Mouse (Mus musculus) midbrain, postnatal 0 days (tissue): Measurements from ENCODE around the gene Tnxb. TPM values are rescaled to one million over a fixed set of nuclear protein-coding genes. Genes with fewer than 3 reads are reported as not detected.
"Not testable (repeated sequence)": the region's sequence is repeated elsewhere in the genome, so short reads cannot be mapped to it uniquely, and the experiment has no call there.

Experiments
- ATAC-seq: fragments of 200-750 bp; cut with Nextera tagmentation; 2 replicates; pipeline ENCODE4 v1.8.0; 2017; ENCODE audit warnings: moderate number of reproducible peaks, mild to moderate bottlenecking, moderate TSS enrichment, moderate library complexity; ENCODE audit not compliant: low FRiP score
- DNase-seq: peaks from one replicate; pipeline ENCODE4 v3.0.0-alpha.2; 2015; ENCODE audit warnings: low spot score
- H3K27ac ChIP-seq: fragments of 300-500 bp; sonication (generic); 2 replicates; pipeline ENCODE4 v1.5.1; 2014; ENCODE audit warnings: low read depth, mild to moderate bottlenecking, low read length, mixed read lengths
- H3K27me3 ChIP-seq: fragments of 300-500 bp; sonication (generic); 2 replicates; pipeline ENCODE4 v1.6.1; 2014; ENCODE audit warnings: low read length, control low read depth, mixed read lengths; ENCODE audit not compliant: insufficient read depth
- H3K36me3 ChIP-seq: fragments of 300-500 bp; sonication (generic); 2 replicates; pipeline ENCODE4 v1.6.1; 2014; ENCODE audit warnings: low read length, control low read depth, mixed read lengths; ENCODE audit not compliant: insufficient read depth
- H3K4me1 ChIP-seq: fragments of 300-500 bp; sonication (generic); 2 replicates; pipeline ENCODE4 v1.6.1; 2014; ENCODE audit warnings: mild to moderate bottlenecking, control low read depth, antibody characterized with exemption, low read length, mixed read lengths; ENCODE audit not compliant: insufficient read depth
- H3K4me2 ChIP-seq: fragments of 300-500 bp; sonication (generic); 2 replicates; pipeline ENCODE4 v1.6.1; 2014; ENCODE audit warnings: low read depth, mild to moderate bottlenecking, low read length, mixed read lengths; ENCODE audit not compliant: poor library complexity, severe bottlenecking
- H3K4me3 ChIP-seq: fragments of 300-500 bp; sonication (generic); 2 replicates; pipeline ENCODE4 v1.5.1; 2014; ENCODE audit warnings: low read depth, mild to moderate bottlenecking, low read length, moderate library complexity
- H3K9ac ChIP-seq: fragments of 300-500 bp; sonication (generic); replicated peaks from 2 replicates; pipeline ENCODE4 v1.6.1; 2014; ENCODE audit warnings: mild to moderate bottlenecking, low read length, moderate library complexity, mixed read lengths; ENCODE audit not compliant: poor library complexity, severe bottlenecking
- H3K9me3 ChIP-seq: fragments of 300-500 bp; sonication (generic); 2 replicates; pipeline ENCODE4 v1.6.1; 2016; ENCODE audit warnings: low read length, control low read depth
- CTCF ChIP-seq: IDR thresholded peaks from 2 replicates; pipeline ENCODE4 v1.5.1; 2016; ENCODE audit warnings: antibody characterized with exemption, mild to moderate bottlenecking
- WGBS: fragments of 180-500 bp; shearing (Covaris S2); extraction: QIAGEN DNeasy Blood & Tissue Kit; methylation state at CpG from one replicate; pipeline ENCODE4 v1.1.7; 2014; 5-methylcytosine and 5-hydroxymethylcytosine counted together
- polyA plus RNA-seq: library from polyadenylated mRNA; unstranded; fragments of >200 nt; fragmentation: Nextera tagmentation; extraction: Ambion mirVana; gene quantifications from 2 replicates; pipeline ENCODE4 v1.2.1, GENCODE M21; 2015
- total RNA-seq: library from RNA; depleted of rRNA; stranded (reverse); fragments of >200 nt; gene quantifications from 2 replicates; pipeline ENCODE4 v1.2.3, GENCODE M21; 2014

Tnxb gene
- total and polyA plus RNA-seq, 2 experiments from 2014 or later, result 0.30 to 3.5 TPM

GRCm38 (mm10) chr17:34723066-34723465, 52.7 kb downstream of the Tnxb start:
- no peaks in the 10 kb centered on the region for H3K4me1 ChIP-seq
- DNase-seq, result no peak

DNA sequence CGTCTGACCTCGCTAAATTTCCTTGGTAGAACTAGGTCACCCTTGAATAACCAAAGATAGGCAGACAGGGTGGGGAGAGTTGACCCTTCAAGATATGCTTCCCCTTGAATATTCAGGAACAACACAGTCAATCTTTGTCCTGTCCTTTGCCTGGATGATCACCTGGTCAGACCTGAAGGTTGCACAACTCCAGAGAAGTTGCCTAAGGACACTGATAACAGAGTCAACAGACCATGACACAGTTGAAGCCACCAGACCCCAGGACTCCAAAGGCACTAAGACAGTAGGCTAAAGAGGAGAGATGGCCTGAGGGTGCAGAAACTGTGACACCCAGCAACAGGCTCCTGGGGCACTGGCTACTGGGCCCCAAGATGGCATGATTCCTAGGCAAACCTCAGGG, 57.6 kb downstream of the Tnxb start:
- no peaks in the 10 kb centered on the region for H3K27me3 ChIP-seq
- ATAC-seq, result no peak

More at GRCm38 (mm10) chr17:34723066-34723465, 52.7 kb downstream of the Tnxb start:
- H3K9me3 ChIP-seq, result no peaks in the 10 kb centered on the region
- no peak overlapping the region for H3K27ac ChIP-seq
- WGBS, result 72% methylated on average over 4 of the region's 4 CpGs
- 0 out of 2 replicates have a peak, but pooled peaks have one; percentile 5 for TF ChIP-seq CTCF
- no peaks in the 10 kb centered on the region for H3K27me3 ChIP-seq
- no peak overlapping the region for H3K9ac ChIP-seq
- H3K4me3 ChIP-seq, result no peak overlapping the region
- no peaks in the 10 kb centered on the region for H3K36me3 ChIP-seq
- ATAC-seq, result no peak
- no peak overlapping the region for H3K4me2 ChIP-seq

GRCm38 (mm10) chr17:34729155-34729554, 58.8 kb downstream of the Tnxb start:
- not testable (repeated sequence) for H3K4me1 ChIP-seq, H3K36me3 ChIP-seq, H3K27me3 ChIP-seq, H3K9me3 ChIP-seq, DNase-seq, H3K27ac ChIP-seq, H3K9ac ChIP-seq, H3K4me3 ChIP-seq, ATAC-seq, H3K4me2 ChIP-seq
- WGBS, result 86% methylated on average over 7 of the region's 11 CpGs

More for the DNA sequence above, 57.6 kb downstream of the Tnxb start:
- Histone ChIP-seq H3K4me2 (no peak overlapping the region), H3K36me3 (no peaks in the 10 kb centered on the region), H3K4me3 (no peak overlapping the region), H3K9me3 (no peaks in the 10 kb centered on the region), H3K9ac (no peak overlapping the region), H3K27ac (no peak overlapping the region), H3K4me1 (no peaks in the 10 kb centered on the region)
- WGBS, result 75% methylated on average over 2 of the region's 2 CpGs
- DNase-seq, result no peak
- no peak for TF ChIP-seq CTCF

- not testable (repeated sequence) for H3K9ac ChIP-seq, ATAC-seq, H3K27ac ChIP-seq, H3K9me3 ChIP-seq, DNase-seq, H3K36me3 ChIP-seq, H3K4me1 ChIP-seq, H3K27me3 ChIP-seq, H3K4me3 ChIP-seq, H3K4me2 ChIP-seq
- 85% methylated on average over 9 of the region's 12 CpGs for WGBS
Measured at GRCm38 (mm10) chr17:34729779-34730553, 59.6 kb downstream of the Tnxb start.

- not testable (repeated sequence) for H3K4me1 ChIP-seq, H3K9ac ChIP-seq, DNase-seq, H3K27me3 ChIP-seq, ATAC-seq, H3K4me3 ChIP-seq, H3K9me3 ChIP-seq, H3K4me2 ChIP-seq, H3K36me3 ChIP-seq, H3K27ac ChIP-seq
- 82% methylated on average over 5 of the region's 5 CpGs for WGBS
Measured at GRCm38 (mm10) chr17:34737466-34737865, 67.1 kb downstream of the Tnxb start.

GRCm38 (mm10) chr17:34739708-34740107, 69.4 kb downstream of the Tnxb start:
- not testable (repeated sequence) for ATAC-seq, DNase-seq, H3K27ac ChIP-seq, H3K9me3 ChIP-seq, H3K4me3 ChIP-seq, H3K4me1 ChIP-seq, H3K4me2 ChIP-seq, H3K27me3 ChIP-seq, H3K36me3 ChIP-seq, H3K9ac ChIP-seq
- WGBS, result 91% methylated on average over 7 of the region's 7 CpGs
